Mouse (Mus musculus): ENCODE results near the gene 4933402J07Rik.
A peak's percentile ranks its signal among the peaks of the same experiment; 100 is the strongest.

The 4933402J07Rik gene

GRCm38 (mm10) chr8:87563553-87563952 is at the start of gene 4933402J07Rik:
Gene 4933402J07Rik (plus strand): TSS chr8:87563853.
- no peak for DNase-seq (ENCODE audit: extremely low spot score)

- DNase-seq (ENCODE audit: extremely low spot score): no peak
These were observed 46.5 kb upstream of the 4933402J07Rik start for GRCm38 (mm10) chr8:87517132-87517531.

GRCm38 (mm10) chr8:87525006-87525405 is 38.6 kb upstream of the 4933402J07Rik start:
- no peak for DNase-seq (ENCODE audit: extremely low spot score)

GRCm38 (mm10) chr8:87531176-87531575 is 32.5 kb upstream of the 4933402J07Rik start:
- DNase-seq (ENCODE audit: extremely low spot score): no peak

GRCm38 (mm10) chr8:87533476-87533875 is 30.2 kb upstream of the 4933402J07Rik start:
- no peak for DNase-seq (ENCODE audit: extremely low spot score)

GRCm38 (mm10) chr8:87534846-87535245 is 28.8 kb upstream of the 4933402J07Rik start:
- no peak for DNase-seq (ENCODE audit: extremely low spot score)

- DNase-seq (ENCODE audit: extremely low spot score): peak; percentile 86
These were observed 26.9 kb upstream of the 4933402J07Rik start for GRCm38 (mm10) chr8:87536615-87537329.

GRCm38 (mm10) chr8:87539829-87540394 is 23.7 kb upstream of the 4933402J07Rik start:
- no peak for DNase-seq (ENCODE audit: extremely low spot score)

- no peak for DNase-seq (ENCODE audit: extremely low spot score)
These were observed 13.8 kb upstream of the 4933402J07Rik start for GRCm38 (mm10) chr8:87549881-87550280.

- DNase-seq (ENCODE audit: extremely low spot score): no peak
These were observed 10.9 kb upstream of the 4933402J07Rik start for GRCm38 (mm10) chr8:87552801-87553200.

- no peak for DNase-seq (ENCODE audit: extremely low spot score)
These were observed 2.9 kb upstream of the 4933402J07Rik start for GRCm38 (mm10) chr8:87560801-87561200.

GRCm38 (mm10) chr8:87569203-87569602 is 5.5 kb downstream of the 4933402J07Rik start:
- no peak for DNase-seq (ENCODE audit: extremely low spot score)

- no peak for DNase-seq (ENCODE audit: extremely low spot score)
These were observed 6.3 kb downstream of the 4933402J07Rik start for GRCm38 (mm10) chr8:87569706-87570563.

GRCm38 (mm10) chr8:87570564-87570855 is 6.9 kb downstream of the 4933402J07Rik start:
- DNase-seq (ENCODE audit: extremely low spot score): peak; percentile 42

GRCm38 (mm10) chr8:87570880-87571279 is 7.2 kb downstream of the 4933402J07Rik start:
- DNase-seq (ENCODE audit: extremely low spot score): peak; percentile 32

- DNase-seq (ENCODE audit: extremely low spot score): peak; percentile 57
These were observed 30.6 kb downstream of the 4933402J07Rik start for GRCm38 (mm10) chr8:87594272-87594671.

- DNase-seq (ENCODE audit: extremely low spot score): no peak
These were observed 39.1 kb downstream of the 4933402J07Rik start for GRCm38 (mm10) chr8:87602731-87603130.

GRCm38 (mm10) chr8:87609110-87609509 is 45.5 kb downstream of the 4933402J07Rik start:
- DNase-seq (ENCODE audit: extremely low spot score): no peak

- DNase-seq (ENCODE audit: extremely low spot score): no peak
These were observed 46.1 kb downstream of the 4933402J07Rik start for GRCm38 (mm10) chr8:87609651-87610192.

GRCm38 (mm10) chr8:87613701-87614100 is 50.0 kb downstream of the 4933402J07Rik start:
- no peak for DNase-seq (ENCODE audit: extremely low spot score)

GRCm38 (mm10) chr8:87619118-87619517 is 55.5 kb downstream of the 4933402J07Rik start:
- DNase-seq (ENCODE audit: extremely low spot score): no peak

- no peak for DNase-seq (ENCODE audit: extremely low spot score)
These were observed 55.9 kb downstream of the 4933402J07Rik start for GRCm38 (mm10) chr8:87619529-87619928.

All from embryo, embryonic 9.5 days (tissue).